ENCODE assay signal across 8 mouse cellular contexts in genomic region chr11:23307566-23307920, GRCm38 (mm10). TPM values are rescaled to one million over a fixed set of nuclear protein-coding genes. Genes with fewer than 3 reads are reported as not detected.
DNase-seq lines count a peak whose midpoint lies in the region; ATAC-seq and TF ChIP-seq lines count a peak whose summit lies in the region.

No protein-coding gene starts in this region.

- TF ChIP-seq POLR2A in heart, adult 2 months (IDR thresholded peaks at IDR 0.05; ENCODE audit: insufficient read depth, low read depth, low read length) = no peak

- no peaks in the 10 kb centered on the region for H3K9me3 ChIP-seq in forebrain, embryonic 12.5 days
- H3K9me3 ChIP-seq in liver, embryonic 14.5 days (ENCODE audit: control insufficient read depth, low read length) = no peaks in the 10 kb centered on the region

- no peak for TF ChIP-seq EP300 in heart, adult 2 months (IDR thresholded peaks at IDR 0.05; ENCODE audit: insufficient read depth, low read depth, low read length)
- TF ChIP-seq EP300 in liver, embryonic 14.5 days (IDR thresholded peaks at IDR 0.05; ENCODE audit: low read depth) = no peak

- H3K4me1 ChIP-seq in heart, adult 2 months (ENCODE audit: control insufficient read depth, insufficient read depth, low read length) = peaks cover 4% of the 10 kb centered on the region
- peaks cover 13% of the 10 kb centered on the region for H3K4me1 ChIP-seq in forebrain, embryonic 12.5 days
- H3K4me1 ChIP-seq in liver, embryonic 14.5 days (replicated peaks; ENCODE audit: control insufficient read depth in 2 of 2, insufficient read depth in 2 of 2, low read length in 1 of 2) = peaks cover 4 to 25% of the 10 kb centered on the region in 2 experiments

- peak overlapping the region; percentile 63 for H3K4me2 ChIP-seq in forebrain, embryonic 12.5 days
- H3K4me2 ChIP-seq in liver, embryonic 14.5 days (ENCODE audit: low read depth) = peak overlapping the region; percentile 86

- H3K9ac ChIP-seq in heart, adult 2 months (ENCODE audit: low read depth, low read length) = peak overlapping the region; percentile 97
- H3K9ac ChIP-seq in forebrain, embryonic 12.5 days = peak overlapping the region; percentile 95
- peak overlapping the region; percentile 99 for H3K9ac ChIP-seq in liver, embryonic 14.5 days (replicated peaks)

- no peak for TF ChIP-seq CTCF in heart, adult 2 months (IDR thresholded peaks at IDR 0.05)
- TF ChIP-seq CTCF in liver, embryonic 14.5 days (IDR thresholded peaks at IDR 0.05; ENCODE audit: low read depth) = no peak

- peaks cover 1% of the 10 kb centered on the region; the same call in 1 of the 2 replicates for H3K79me2 ChIP-seq in heart, adult 2 months (replicated peaks; ENCODE audit: control insufficient read depth, insufficient read depth, low read length)

- H3K36me3 ChIP-seq in heart, adult 2 months (ENCODE audit: control insufficient read depth, insufficient read depth, low read length) = peaks cover 10% of the 10 kb centered on the region
- H3K36me3 ChIP-seq in forebrain, embryonic 12.5 days (replicated peaks) = peaks cover 3% of the 10 kb centered on the region; the same call in 1 of the 2 replicates
- no peaks in the 10 kb centered on the region for H3K36me3 ChIP-seq in liver, embryonic 14.5 days (replicated peaks; ENCODE audit: control insufficient read depth, insufficient read depth, low read depth)

- H3K4me3 ChIP-seq in heart, adult 2 months = peak overlapping the region; percentile 75
- H3K4me3 ChIP-seq in forebrain, embryonic 12.5 days (replicated peaks) = peak overlapping the region; percentile 97
- H3K4me3 ChIP-seq in liver, embryonic 14.5 days (ENCODE audit: insufficient read depth in 1 of 2, low read depth in 2 of 2, low read length in 2 of 2) = peak overlapping the region; percentile 95 to 99

- no peak for ATAC-seq in forebrain, embryonic 12.5 days (ENCODE audit: low FRiP score)
- ATAC-seq in liver, embryonic 14.5 days (ENCODE audit: insufficient read depth) = no peak
- no peak for ATAC-seq in megakaryocyte progenitor cell, adult 5-6 weeks (replicated peaks; ENCODE audit: poor library complexity)

- DNase-seq in heart, adult 2 months = no peak
- no peak for DNase-seq in heart, adult 9 months (ENCODE audit: low spot score in 2 of 2)
- peak; percentile 34 for DNase-seq in 416B (ENCODE audit: low read depth)
- no peak for DNase-seq in liver, embryonic 14.5 days (ENCODE audit: low read depth in 3 of 3, low spot score in 3 of 3)
- no peak for DNase-seq in gastrocnemius, postnatal 36 days
- DNase-seq in spleen, postnatal 36 days (ENCODE audit: low spot score in 2 of 2) = no peak

- intact Hi-C loops in heart, adult 2 months (cut with DNase I) = loop anchor here (2.0 to 5.0 kb wide), 3 partner anchors 53 to 465 kb away; partner anchors contain the start of gene Rel
- intact Hi-C loops in gastrocnemius, postnatal 36 days (cut with DNase I) = no loop called here

- WGBS in heart, adult 2 months = 3% methylated on average over 6 of the region's 6 CpGs
- WGBS in forebrain, embryonic 12.5 days = 4% methylated on average over 6 of the region's 6 CpGs
- 1% methylated on average over 6 of the region's 6 CpGs for WGBS in liver, embryonic 14.5 days (ENCODE audit: insufficient replicate concordance)

- H3K27me3 ChIP-seq in heart, adult 2 months (ENCODE audit: control insufficient read depth, insufficient read depth, low read length) = no peaks in the 10 kb centered on the region
- H3K27me3 ChIP-seq in forebrain, embryonic 12.5 days = no peaks in the 10 kb centered on the region
- H3K27me3 ChIP-seq in liver, embryonic 14.5 days (ENCODE audit: control insufficient read depth, insufficient read depth, low read length) = no peaks in the 10 kb centered on the region

- peak overlapping the region; percentile 99 for H3K27ac ChIP-seq in heart, adult 2 months
- peak overlapping the region; percentile 99; the same call in 1 of the 2 replicates for H3K27ac ChIP-seq in forebrain, embryonic 12.5 days
- H3K27ac ChIP-seq in liver, embryonic 14.5 days = peak overlapping the region; percentile 91

RNA-seq across cellular contexts. Expression of gene Usp34, which starts 0.8 kb away (rescaled TPM):
- total RNA-seq in heart, adult 2 months (2021) = 10 to 100 TPM; 33.5 to 38.3 TPM
- polyA plus RNA-seq in heart, adult 2 months (2012; rRNA removed) = 8.0 and 16.5 TPM in 2 replicates
- polyA plus RNA-seq in forebrain, embryonic 12.5 days (2016; fragmentation: Nextera tagmentation; extraction: Ambion mirVana) = 30.9 and 32.1 TPM in 2 replicates
- 6.3 and 9.9 TPM in 2 replicates for polyA plus RNA-seq in liver, embryonic 14.5 days (2012; rRNA removed)
- 11.1 and 12.4 TPM in 2 replicates for polyA plus RNA-seq in liver, embryonic 14.5 days (2014; fragmentation: Nextera tagmentation; extraction: Ambion mirVana)
- 62.5 and 67.2 TPM in 2 replicates for total RNA-seq in megakaryocyte progenitor cell, adult 5-6 weeks (2015)
- 34.1 and 48.3 TPM in 2 replicates for total RNA-seq in megakaryocyte progenitor cell, adult 5-6 weeks (2017)
- 10 to 100 TPM; 29.7 to 39.6 TPM for total RNA-seq in gastrocnemius, postnatal 36 days (2021)

RNA-seq across cellular contexts. Expression of gene Xpo1, which starts 51.7 kb away (rescaled TPM):
- 10 to 100 TPM; 31.8 to 36.2 TPM for total RNA-seq in heart, adult 2 months (2021)
- polyA plus RNA-seq in heart, adult 2 months (2012; rRNA removed) = 4.1 and 9.8 TPM in 2 replicates
- polyA plus RNA-seq in forebrain, embryonic 12.5 days (2016; fragmentation: Nextera tagmentation; extraction: Ambion mirVana) = 169 and 171 TPM in 2 replicates
- polyA plus RNA-seq in liver, embryonic 14.5 days (2012; rRNA removed) = 15.6 and 25.7 TPM in 2 replicates
- polyA plus RNA-seq in liver, embryonic 14.5 days (2014; fragmentation: Nextera tagmentation; extraction: Ambion mirVana) = 50.3 and 56.3 TPM in 2 replicates
- total RNA-seq in megakaryocyte progenitor cell, adult 5-6 weeks (2015) = 139 and 148 TPM in 2 replicates
- 214 and 253 TPM in 2 replicates for total RNA-seq in megakaryocyte progenitor cell, adult 5-6 weeks (2017)
- total RNA-seq in gastrocnemius, postnatal 36 days (2021) = 10 to 100 TPM; 21.7 to 22.4 TPM
